Mouse (Mus musculus) embryonic facial prominence, embryonic 11.5 days (tissue): ENCODE measurements around the gene Prkaca. TPM values are rescaled to one million over a fixed set of nuclear protein-coding genes. Genes with fewer than 3 reads are reported as not detected.

Experiments
- ATAC-seq: fragments of 200-750 bp; cut with Nextera tagmentation; replicated peaks from 2 replicates; pipeline ENCODE4 v1.8.0; 2017; ENCODE audit warnings: low read depth; ENCODE audit not compliant: insufficient number of reproducible peaks, low FRiP score, low TSS enrichment
- DNase-seq: peaks from one replicate; pipeline ENCODE4 v3.0.0-alpha.2; 2015; ENCODE audit warnings: low spot score
- H3K27ac ChIP-seq: fragments of 300-500 bp; sonication (generic); replicated peaks from 2 replicates; pipeline ENCODE4 v1.5.1; 2014; ENCODE audit warnings: mild to moderate bottlenecking, low read depth, low read length, control low read depth
- H3K27me3 ChIP-seq: fragments of 300-500 bp; sonication (generic); 2 replicates; pipeline ENCODE4 v1.6.1; 2014; ENCODE audit warnings: mild to moderate bottlenecking, low read length, moderate library complexity, mixed read lengths; ENCODE audit not compliant: control insufficient read depth, insufficient read depth
- H3K36me3 ChIP-seq: fragments of 300-500 bp; sonication (generic); replicated peaks from 2 replicates; pipeline ENCODE4 v1.6.1; 2014; ENCODE audit warnings: low read depth, mild to moderate bottlenecking, low read length, moderate library complexity, mixed read lengths; ENCODE audit not compliant: control insufficient read depth, insufficient read depth
- H3K4me1 ChIP-seq: fragments of 300-500 bp; sonication (generic); 2 replicates; pipeline ENCODE4 v1.6.1; 2014; ENCODE audit warnings: low read length, mixed read lengths; ENCODE audit not compliant: control insufficient read depth, insufficient read depth
- H3K4me2 ChIP-seq: fragments of 300-500 bp; sonication (generic); 2 replicates; pipeline ENCODE4 v1.6.1; 2014; ENCODE audit warnings: low read depth, mild to moderate bottlenecking, control low read depth, low read length, moderate library complexity
- H3K4me3 ChIP-seq: fragments of 300-500 bp; sonication (generic); 2 replicates; pipeline ENCODE4 v1.5.1; 2014; ENCODE audit warnings: low read depth, low read length, control low read depth
- H3K9ac ChIP-seq: fragments of 300-500 bp; sonication (generic); replicated peaks from 2 replicates; pipeline ENCODE4 v1.6.1; 2014; ENCODE audit warnings: mild to moderate bottlenecking, control low read depth, low read length
- H3K9me3 ChIP-seq: fragments of 300-500 bp; sonication (generic); replicated peaks from 2 replicates; pipeline ENCODE4 v1.6.1; 2016; ENCODE audit warnings: mild to moderate bottlenecking, low read length, inconsistent platforms, mixed read lengths; ENCODE audit not compliant: control insufficient read depth
- WGBS: fragments of 180-500 bp; shearing (Covaris S2); extraction: QIAGEN DNeasy Blood & Tissue Kit; methylation state at CpG from one replicate; pipeline ENCODE4 v1.1.7; 2014; 5-methylcytosine and 5-hydroxymethylcytosine counted together
- polyA plus RNA-seq: library from polyadenylated mRNA; unstranded; fragments of >200 nt; fragmentation: Nextera tagmentation; extraction: Ambion mirVana; gene quantifications from 2 replicates; pipeline ENCODE4 v1.2.1, GENCODE M21; 2014

Prkaca gene
- polyA plus RNA-seq, 1 experiment from 2014 or later: 138 TPM

DNA sequence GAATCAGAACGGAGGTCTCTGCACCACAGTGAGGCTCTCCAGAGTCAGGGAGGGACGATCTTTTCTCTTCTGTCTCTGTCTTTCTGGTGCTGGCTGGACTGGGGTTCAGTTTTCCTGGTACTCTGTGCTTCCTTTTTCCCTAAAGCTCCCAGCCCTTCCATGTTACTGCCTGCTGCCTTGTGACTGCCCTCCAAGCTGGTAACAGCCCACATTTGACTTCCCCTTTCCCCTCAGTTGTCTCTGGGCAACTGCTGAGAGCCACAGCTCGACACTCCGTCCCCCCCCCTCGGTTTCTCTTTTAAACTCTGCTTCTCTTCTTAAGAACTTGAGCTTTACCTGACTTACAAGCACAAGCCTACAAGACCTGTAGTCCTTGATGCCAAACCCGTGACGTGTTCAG lies 16.4 kb downstream of the Prkaca start:
- DNase-seq (no peak), ATAC-seq (no peak)
- 90% methylated on average over 7 of the region's 7 CpGs for WGBS
- Histone ChIP-seq H3K27me3 (no peaks in the 10 kb centered on the region), H3K4me1 (no peaks in the 10 kb centered on the region), H3K27ac (no peak overlapping the region), H3K9ac (no peak overlapping the region), H3K36me3 (peaks cover 13% of the 10 kb centered on the region), H3K9me3 (no peaks in the 10 kb centered on the region), H3K4me3 (no peak overlapping the region), H3K4me2 (no peak overlapping the region)

DNA sequence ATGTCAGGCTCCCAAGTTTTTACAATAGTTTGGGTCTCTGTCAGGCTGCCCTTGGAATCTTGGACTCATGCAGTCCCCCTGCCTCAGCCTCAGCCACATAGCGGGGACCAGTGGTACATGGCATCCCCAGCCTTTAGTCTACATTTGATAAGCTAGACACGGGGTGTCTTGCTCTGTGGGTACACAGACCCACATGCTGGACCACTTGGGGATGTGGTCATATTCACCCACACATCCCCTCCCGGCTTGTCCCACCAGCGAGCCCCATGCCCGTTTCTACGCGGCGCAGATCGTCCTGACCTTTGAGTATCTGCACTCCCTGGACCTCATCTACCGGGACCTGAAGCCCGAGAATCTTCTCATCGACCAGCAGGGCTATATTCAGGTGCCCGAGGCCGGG lies 17.4 kb downstream of the Prkaca start:
- H3K4me3 ChIP-seq: no peak overlapping the region
- no peaks in the 10 kb centered on the region for H3K4me1 ChIP-seq
- no peak overlapping the region for H3K4me2 ChIP-seq
- H3K36me3 ChIP-seq: peaks cover 13% of the 10 kb centered on the region
- H3K9me3 ChIP-seq: no peaks in the 10 kb centered on the region
- ATAC-seq (no peak), DNase-seq (no peak)
- H3K27ac ChIP-seq: no peak overlapping the region
- H3K27me3 ChIP-seq: no peaks in the 10 kb centered on the region
- 95% methylated on average over 14 of the region's 14 CpGs for WGBS
- no peak overlapping the region for H3K9ac ChIP-seq

DNA sequence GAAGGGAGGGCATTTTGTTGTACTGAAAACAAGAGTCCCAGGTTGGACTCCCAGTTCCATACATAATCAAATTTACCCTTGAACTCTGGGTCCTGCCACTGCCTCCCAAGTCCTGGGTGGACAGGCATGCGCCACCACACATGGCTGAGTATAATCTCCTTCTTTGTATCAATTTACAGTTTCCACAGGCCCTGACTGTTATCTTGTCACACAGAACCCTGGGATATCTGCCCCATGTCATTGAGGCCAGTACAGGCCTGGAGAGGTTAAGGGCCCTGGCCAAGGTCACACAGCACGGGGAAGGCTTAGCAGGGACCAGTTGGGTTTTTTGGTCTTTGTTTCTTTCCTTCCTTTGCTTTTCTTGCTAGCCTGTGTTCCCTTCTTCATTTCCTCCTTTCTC lies 19.7 kb downstream of the Prkaca start:
- H3K4me1 ChIP-seq: no peaks in the 10 kb centered on the region; the same call in 1 of the 2 replicates
- ATAC-seq: no peak

DNA sequence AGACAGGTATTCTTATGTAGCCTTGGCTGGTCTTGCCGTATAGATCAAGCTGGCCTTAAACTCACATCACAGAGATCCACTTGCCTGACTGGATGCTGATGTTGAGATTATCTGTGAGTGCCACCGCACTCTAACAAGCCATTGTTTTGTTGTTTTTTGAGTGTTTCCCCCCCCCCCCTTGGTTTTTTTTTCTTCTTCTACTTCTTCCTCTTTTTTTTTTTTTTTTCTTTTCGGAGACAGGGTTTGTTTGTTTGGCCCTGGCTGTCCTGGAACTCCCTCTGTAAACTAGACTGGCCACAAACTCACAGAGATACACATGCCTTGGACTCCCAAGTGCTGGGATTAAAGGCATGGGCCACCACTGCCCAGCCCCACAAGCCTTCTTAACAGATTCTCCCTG lies 21.2 kb downstream of the Prkaca start:
- H3K4me1 ChIP-seq: peaks cover 2% of the 10 kb centered on the region
- DNase-seq (no peak), ATAC-seq (no peak)
- H3K9ac ChIP-seq: no peak overlapping the region
- H3K27me3 ChIP-seq: no peaks in the 10 kb centered on the region
- no peaks in the 10 kb centered on the region for H3K9me3 ChIP-seq
- no peak overlapping the region for H3K4me2 ChIP-seq
- no peak overlapping the region for H3K4me3 ChIP-seq
- peaks cover 3% of the 10 kb centered on the region for H3K36me3 ChIP-seq
- no peak overlapping the region for H3K27ac ChIP-seq
- WGBS: 80% methylated on average over 3 of the region's 3 CpGs

More for the DNA sequence above, 19.7 kb downstream of the Prkaca start:
- no peak overlapping the region for H3K4me2 ChIP-seq
- H3K9ac ChIP-seq: no peak overlapping the region
- peaks cover 3% of the 10 kb centered on the region for H3K36me3 ChIP-seq
- DNase-seq: no peak
- WGBS: 82% methylated on average over 2 of the region's 2 CpGs
- no peaks in the 10 kb centered on the region for H3K27me3 ChIP-seq
- H3K4me3 ChIP-seq: no peak overlapping the region
- no peaks in the 10 kb centered on the region for H3K9me3 ChIP-seq
- no peak overlapping the region for H3K27ac ChIP-seq

DNA sequence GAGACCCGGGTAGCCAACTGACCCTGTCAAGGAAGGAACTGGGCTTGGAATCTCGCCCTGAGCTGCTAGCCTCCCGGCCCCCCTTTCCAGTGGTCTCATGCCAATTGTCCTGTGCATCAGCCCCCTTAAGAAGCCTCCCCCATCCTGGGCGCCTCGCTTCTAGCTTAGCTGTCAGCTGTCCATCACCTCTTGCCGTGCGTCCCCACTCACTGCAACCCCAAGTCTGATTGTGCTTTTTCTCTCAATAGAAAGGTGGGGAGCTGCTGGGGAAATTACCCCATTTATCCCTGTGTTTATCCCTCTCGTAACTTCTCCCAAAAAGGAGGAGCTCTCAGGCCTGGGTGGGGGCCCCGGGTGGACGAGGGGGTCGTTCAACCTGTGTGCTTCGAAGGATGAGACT lies 23.2 kb downstream of the Prkaca start:
- ATAC-seq (no peak), DNase-seq (no peak)
- 11% methylated on average over 12 of the region's 12 CpGs for WGBS

DNA sequence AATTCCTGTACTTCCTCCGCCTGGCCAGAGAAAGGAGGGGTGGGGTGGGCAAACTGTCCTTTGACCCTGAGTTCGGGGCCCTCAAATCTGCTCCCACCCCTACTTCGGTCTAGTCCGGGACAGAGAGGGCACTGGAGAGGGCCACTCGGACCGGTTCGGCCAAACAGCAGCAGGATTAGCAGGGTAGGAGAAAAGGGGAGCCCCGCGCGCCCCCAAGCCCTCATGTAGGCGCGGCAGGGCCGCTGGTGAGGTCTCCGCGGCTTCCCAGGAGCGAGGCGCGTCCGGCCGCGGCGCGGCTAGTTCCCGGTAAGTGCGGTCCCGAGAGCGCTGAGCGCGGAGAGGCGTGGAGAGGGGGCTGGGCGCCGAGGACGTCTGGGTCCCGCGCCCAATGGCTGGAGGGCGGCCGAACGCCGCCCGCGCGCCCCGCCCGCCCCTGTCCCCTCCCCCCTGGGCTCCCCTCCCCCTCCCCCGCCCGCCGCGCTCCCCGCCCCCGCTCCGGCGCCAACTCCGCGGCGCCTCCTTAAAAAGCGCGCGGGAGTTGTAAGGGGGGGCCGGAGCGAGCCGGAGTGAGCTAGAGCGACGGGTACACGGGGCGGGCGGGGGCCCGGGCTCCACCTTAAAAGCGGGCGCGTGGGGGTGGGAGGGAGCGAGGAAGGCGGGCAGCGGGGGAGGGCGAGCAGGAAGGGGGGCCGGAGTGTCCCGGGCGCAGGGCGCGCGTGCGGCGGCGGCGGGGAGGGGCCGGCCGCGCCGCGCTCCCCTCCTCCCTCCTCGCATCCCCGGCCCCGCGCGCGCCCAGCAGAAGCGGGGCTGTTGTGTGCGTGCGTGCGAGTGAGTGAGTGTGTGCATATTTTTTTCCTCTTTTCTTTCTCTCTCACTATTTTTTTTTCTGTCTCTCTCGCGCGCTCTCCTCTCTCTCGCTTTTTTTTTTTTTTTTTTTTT lies 24.0 kb downstream of the Prkaca start:
- Histone ChIP-seq H3K4me2 (peak overlapping the region; percentile 90), H3K27me3 (no peaks in the 10 kb centered on the region), H3K9ac (peak overlapping the region; percentile 91), H3K4me1 (peaks cover 6% of the 10 kb centered on the region), H3K36me3 (no peaks in the 10 kb centered on the region; the same call in 1 of the 2 replicates), H3K4me3 (peak overlapping the region; percentile 84), H3K27ac (peak overlapping the region; percentile 97), H3K9me3 (no peaks in the 10 kb centered on the region)
- ATAC-seq (peak; percentile 84), DNase-seq (peak; percentile 90)
- WGBS: under 1% methylated on average over 50 of the region's 103 CpGs

More for the DNA sequence above, 23.2 kb downstream of the Prkaca start:
- Histone ChIP-seq H3K27me3 (no peaks in the 10 kb centered on the region), H3K4me3 (peak overlapping the region; percentile 84), H3K4me1 (peaks cover 6% of the 10 kb centered on the region), H3K9ac (peak overlapping the region; percentile 91), H3K36me3 (peaks cover 3% of the 10 kb centered on the region), H3K27ac (peak overlapping the region; percentile 97; the same call in 1 of the 2 replicates), H3K4me2 (peak overlapping the region; percentile 90), H3K9me3 (no peaks in the 10 kb centered on the region)

DNA sequence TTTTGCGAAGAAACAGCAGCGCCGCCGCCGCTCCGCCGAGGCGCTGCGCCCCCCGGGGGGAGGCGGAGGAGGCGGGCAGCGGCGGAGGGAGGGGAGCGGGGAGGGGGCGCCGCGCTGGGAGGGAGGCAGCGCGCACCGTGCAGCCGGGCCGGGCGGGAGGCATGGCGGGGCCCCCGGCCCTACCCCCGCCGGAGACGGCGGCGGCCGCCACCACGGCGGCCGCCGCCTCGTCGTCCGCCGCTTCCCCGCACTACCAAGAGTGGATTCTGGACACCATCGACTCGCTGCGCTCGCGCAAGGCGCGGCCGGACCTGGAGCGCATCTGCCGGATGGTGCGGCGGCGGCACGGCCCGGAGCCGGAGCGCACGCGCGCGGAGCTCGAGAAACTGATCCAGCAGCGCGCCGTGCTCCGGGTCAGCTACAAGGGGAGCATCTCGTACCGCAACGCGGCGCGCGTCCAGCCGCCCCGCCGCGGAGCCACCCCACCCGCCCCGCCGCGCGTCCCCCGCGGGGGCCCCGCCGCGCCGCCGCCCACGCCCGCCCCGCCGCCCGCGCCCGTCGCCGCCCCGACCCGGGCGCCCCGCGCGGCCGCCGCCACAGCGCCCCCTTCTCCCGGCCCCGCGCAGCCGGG lies 24.8 kb downstream of the Prkaca start, which contains the start of gene Samd1:
Samd1 (plus strand) TSS at position 162 of the 631 bp plus-strand sequence.
- DNase-seq (peak; percentile 60), ATAC-seq (no peak)
- H3K9ac ChIP-seq: peak within 1 kb of the TSS; percentile 91
- no peaks in the 10 kb centered on the region; the same call in 1 of the 2 replicates for H3K36me3 ChIP-seq
- peak within 1 kb of the TSS; percentile 84 for H3K4me3 ChIP-seq
- 0% methylated on average over 38 of the region's 112 CpGs for WGBS
- peaks cover 6% of the 10 kb centered on the region for H3K4me1 ChIP-seq
- H3K27ac ChIP-seq: peak within 1 kb of the TSS; percentile 97
- no peaks in the 10 kb centered on the region for H3K9me3 ChIP-seq
- peak within 1 kb of the TSS; percentile 90 for H3K4me2 ChIP-seq
- H3K27me3 ChIP-seq: no peaks in the 10 kb centered on the region; the same call in 1 of the 2 replicates
